Mouse (Mus musculus) midbrain, embryonic 14.5 days (tissue): ENCODE data around the gene Dcaf12. TPM values are rescaled to one million over a fixed set of nuclear protein-coding genes. Genes with fewer than 3 reads are reported as not detected.
A peak's percentile ranks its signal among the peaks of the same experiment; 100 is the strongest.

ENCODE experiments used
- ATAC-seq: fragments of 200-750 bp; cut with Nextera tagmentation; 2 replicates; pipeline ENCODE4 v1.8.0; 2017; ENCODE audit warnings: moderate number of reproducible peaks, moderate library complexity; ENCODE audit not compliant: low FRiP score, low TSS enrichment
- DNase-seq: peaks from one replicate; pipeline ENCODE4 v3.0.0-alpha.2; 2015
- H3K27ac ChIP-seq: fragments of 300-500 bp; sonication (generic); replicated peaks from 2 replicates; pipeline ENCODE4 v1.5.1; 2014; ENCODE audit warnings: mild to moderate bottlenecking, low read depth, low read length, moderate library complexity
- H3K27me3 ChIP-seq: fragments of 300-500 bp; sonication (generic); 2 replicates; pipeline ENCODE4 v1.6.1; 2014; ENCODE audit warnings: low read length, control low read depth, mixed read lengths; ENCODE audit not compliant: control insufficient read depth, insufficient read depth
- H3K36me3 ChIP-seq: fragments of 300-500 bp; sonication (generic); 2 replicates; pipeline ENCODE4 v1.6.1; 2014; ENCODE audit warnings: low read length, control low read depth; ENCODE audit not compliant: control insufficient read depth, insufficient read depth
- H3K4me1 ChIP-seq: fragments of 300-500 bp; sonication (generic); 2 replicates; pipeline ENCODE4 v1.6.1; 2014; ENCODE audit warnings: mild to moderate bottlenecking, antibody characterized with exemption, low read length, control low read depth; ENCODE audit not compliant: control insufficient read depth, insufficient read depth
- H3K4me2 ChIP-seq: fragments of 300-500 bp; sonication (generic); 2 replicates; pipeline ENCODE4 v1.6.1; 2014; ENCODE audit warnings: mild to moderate bottlenecking, low read length, moderate library complexity
- H3K4me3 ChIP-seq: fragments of 300-500 bp; sonication (generic); replicated peaks from 2 replicates; pipeline ENCODE4 v1.5.1; 2014; ENCODE audit warnings: low read depth, low read length
- H3K9ac ChIP-seq: fragments of 300-500 bp; sonication (generic); replicated peaks from 2 replicates; pipeline ENCODE4 v1.6.1; 2014; ENCODE audit warnings: mild to moderate bottlenecking, low read length, moderate library complexity
- H3K9me3 ChIP-seq: fragments of 300-500 bp; sonication (generic); 2 replicates; pipeline ENCODE4 v1.6.1; 2016; ENCODE audit warnings: low read length, control low read depth, mixed read lengths; ENCODE audit not compliant: control insufficient read depth
- WGBS: fragments of 180-500 bp; shearing (Covaris S2); extraction: QIAGEN DNeasy Blood & Tissue Kit; methylation state at CpG from one replicate; pipeline ENCODE4 v1.1.7; 2014; 5-methylcytosine and 5-hydroxymethylcytosine counted together
- polyA plus RNA-seq: library from polyadenylated mRNA; unstranded; fragments of >200 nt; fragmentation: Nextera tagmentation; extraction: Ambion mirVana; gene quantifications from 2 replicates; pipeline ENCODE4 v1.2.1, GENCODE M21; 2014

Gene Dcaf12
- polyA plus RNA-seq, 1 experiment from 2014 or later: 66.6 TPM

DNA sequence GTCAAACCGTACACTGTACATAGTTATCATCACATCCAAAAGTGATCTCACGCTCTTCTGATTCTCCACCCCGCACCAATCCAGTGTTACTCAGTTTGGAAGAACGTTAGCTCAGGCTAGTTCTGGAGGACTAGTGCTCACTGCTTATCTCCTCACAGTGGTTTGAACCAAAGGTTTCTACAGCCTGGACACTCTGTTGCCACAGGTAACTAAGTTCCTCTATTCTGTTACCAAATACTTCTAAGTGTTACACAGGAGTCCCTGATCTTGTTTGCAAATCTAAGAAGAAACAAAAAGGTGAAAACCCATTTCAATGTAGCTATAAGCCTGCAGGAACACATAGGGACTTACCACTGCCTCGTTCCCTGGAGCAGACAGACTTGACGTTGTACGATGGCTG, 18.7 kb downstream of the Dcaf12 start:
- WGBS: 96% methylated on average over 7 of the region's 7 CpGs
- ATAC-seq (no peak), DNase-seq (no peak)
- Histone ChIP-seq H3K4me3 (no peak overlapping the region), H3K27ac (no peak overlapping the region), H3K27me3 (no peaks in the 10 kb centered on the region), H3K9me3 (no peaks in the 10 kb centered on the region), H3K9ac (no peak overlapping the region), H3K4me1 (no peaks in the 10 kb centered on the region), H3K36me3 (peaks cover 98% of the 10 kb centered on the region), H3K4me2 (no peak overlapping the region)

DNA sequence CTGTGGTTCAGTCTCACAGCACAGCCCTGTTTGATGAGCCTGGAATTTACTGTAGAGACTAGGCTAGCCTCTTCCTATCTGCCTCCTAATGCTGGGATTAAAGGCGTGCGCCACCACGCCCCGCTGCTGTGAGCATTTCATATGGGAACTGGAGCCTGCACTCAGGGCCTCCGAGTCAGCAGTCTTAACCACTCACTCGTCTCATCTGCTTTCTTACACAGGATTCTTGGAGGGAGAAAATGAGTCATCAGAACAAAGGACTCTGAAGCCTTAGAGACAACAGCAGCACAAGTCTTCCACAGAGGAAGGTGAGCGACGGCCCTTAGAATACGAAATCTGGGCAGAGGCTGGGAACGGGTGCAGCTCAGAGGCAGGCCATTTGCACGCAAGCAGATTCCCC, 19.2 kb downstream of the Dcaf12 start:
- no peaks in the 10 kb centered on the region for H3K4me1 ChIP-seq
- H3K36me3 ChIP-seq: peaks cover 98% of the 10 kb centered on the region
- H3K9ac ChIP-seq: no peak overlapping the region
- no peaks in the 10 kb centered on the region for H3K9me3 ChIP-seq
- WGBS: 93% methylated on average over 11 of the region's 11 CpGs
- H3K27me3 ChIP-seq: no peaks in the 10 kb centered on the region
- no peak for ATAC-seq
- no peak overlapping the region for H3K4me2 ChIP-seq
- no peak overlapping the region for H3K27ac ChIP-seq
- no peak overlapping the region for H3K4me3 ChIP-seq
- no peak for DNase-seq

DNA sequence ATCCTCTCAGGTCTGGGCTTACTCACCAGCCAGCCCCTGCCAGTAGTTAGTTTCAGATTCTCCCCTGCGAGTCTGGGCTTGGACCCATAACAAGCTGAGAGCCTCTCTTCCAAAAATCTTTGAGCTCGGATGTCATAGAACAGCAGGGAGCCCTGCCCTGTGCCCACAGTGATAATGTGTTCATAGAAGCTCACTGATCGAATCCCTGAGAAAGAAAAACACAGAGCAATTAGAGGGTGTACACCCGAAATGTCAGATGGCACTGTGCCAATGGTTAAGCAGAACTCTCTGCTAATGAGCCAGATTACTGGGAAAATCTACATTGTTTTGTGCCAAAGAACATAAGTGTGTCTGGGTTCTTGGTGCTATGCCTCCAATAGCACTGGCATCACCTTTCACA, 20.8 kb downstream of the Dcaf12 start:
- 86% methylated on average over 4 of the region's 4 CpGs for WGBS

DNA sequence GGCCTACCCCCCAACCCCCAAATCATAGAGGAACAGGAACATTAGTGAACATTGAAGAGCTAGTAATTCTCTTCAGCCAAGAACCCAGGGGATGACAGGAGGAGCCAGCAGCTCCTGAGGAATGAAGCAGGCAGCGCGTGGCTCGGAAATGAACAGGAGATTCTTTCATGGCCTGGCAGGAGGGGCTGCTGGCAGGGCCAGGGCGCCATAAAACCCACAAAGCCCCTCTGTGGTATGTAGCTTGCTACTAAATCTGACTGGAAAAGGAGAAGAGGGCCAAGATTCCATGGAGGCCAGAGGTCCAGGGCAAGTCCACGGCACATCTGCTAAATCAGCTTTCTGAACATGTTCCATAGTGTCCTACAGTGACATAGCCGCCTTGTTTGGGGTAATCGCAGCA, 24.9 kb downstream of the Dcaf12 start:
- no peak for DNase-seq
- no peak overlapping the region for H3K4me2 ChIP-seq
- ATAC-seq: no peak
- H3K27ac ChIP-seq: no peak overlapping the region
- H3K9me3 ChIP-seq: no peaks in the 10 kb centered on the region
- WGBS: 83% methylated on average over 7 of the region's 7 CpGs
- peaks cover 48% of the 10 kb centered on the region for H3K36me3 ChIP-seq
- H3K4me1 ChIP-seq: no peaks in the 10 kb centered on the region
- H3K27me3 ChIP-seq: no peaks in the 10 kb centered on the region
- H3K4me3 ChIP-seq: no peak overlapping the region
- no peak overlapping the region for H3K9ac ChIP-seq

More for the DNA sequence above, 20.8 kb downstream of the Dcaf12 start:
- DNase-seq (no peak), ATAC-seq (no peak)
- Histone ChIP-seq H3K27me3 (no peaks in the 10 kb centered on the region), H3K4me3 (no peak overlapping the region), H3K9ac (no peak overlapping the region), H3K36me3 (peaks cover 87% of the 10 kb centered on the region), H3K27ac (no peak overlapping the region), H3K9me3 (no peaks in the 10 kb centered on the region), H3K4me2 (no peak overlapping the region), H3K4me1 (no peaks in the 10 kb centered on the region)

DNA sequence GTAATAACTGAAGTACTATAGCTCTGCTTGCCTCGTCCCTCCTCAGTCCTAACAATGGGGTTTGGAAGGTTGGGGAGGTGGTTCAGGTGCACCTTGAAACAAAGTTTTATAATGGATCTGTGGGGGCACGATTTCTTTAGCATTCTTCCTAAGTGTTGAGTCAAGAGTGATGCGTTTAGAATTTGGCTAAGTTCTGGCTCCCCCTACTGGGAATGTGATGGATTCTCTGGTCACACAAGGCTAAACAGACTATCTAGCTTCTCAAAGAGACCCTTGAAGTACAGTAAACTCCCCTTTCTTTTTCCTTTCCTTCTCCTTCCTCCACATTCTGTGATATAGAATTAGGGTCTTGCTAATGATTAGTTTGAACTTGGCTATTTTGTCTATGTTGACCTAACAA, 28.3 kb downstream of the Dcaf12 start:
- Histone ChIP-seq H3K36me3 (peaks cover 14% of the 10 kb centered on the region), H3K9me3 (no peaks in the 10 kb centered on the region), H3K27ac (no peak overlapping the region), H3K9ac (no peak overlapping the region), H3K4me2 (no peak overlapping the region), H3K27me3 (no peaks in the 10 kb centered on the region), H3K4me3 (no peak overlapping the region), H3K4me1 (no peaks in the 10 kb centered on the region)
- DNase-seq: peak; percentile 79
- 16% methylated on average over 3 of the region's 3 CpGs for WGBS
- ATAC-seq: no peak

DNA sequence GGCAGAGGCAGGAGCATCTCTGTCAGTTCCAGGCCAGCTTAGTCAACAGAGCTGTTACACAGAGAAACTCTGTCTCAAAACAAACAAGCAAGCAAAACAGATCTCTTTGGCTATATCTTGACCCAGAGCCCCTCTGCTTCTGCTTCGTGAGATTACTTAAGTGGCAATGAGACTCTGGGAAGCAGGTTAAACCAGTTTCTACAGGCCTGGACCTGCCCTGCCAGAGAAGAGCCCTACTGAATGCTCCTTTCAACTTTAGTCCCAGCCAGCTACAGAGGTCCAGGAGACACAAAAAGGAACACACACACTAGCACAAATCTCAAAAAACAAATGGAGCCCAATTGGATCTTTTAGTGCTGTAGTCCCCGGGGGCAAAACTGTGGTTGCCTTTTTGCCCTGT, 30.6 kb downstream of the Dcaf12 start:
- DNase-seq: no peak
- 86% methylated on average over 2 of the region's 2 CpGs for WGBS
- Histone ChIP-seq H3K36me3 (no peaks in the 10 kb centered on the region), H3K4me3 (no peak overlapping the region), H3K27ac (no peak overlapping the region), H3K4me2 (no peak overlapping the region), H3K4me1 (no peaks in the 10 kb centered on the region), H3K9ac (no peak overlapping the region), H3K27me3 (no peaks in the 10 kb centered on the region), H3K9me3 (no peaks in the 10 kb centered on the region)
- ATAC-seq: no peak

DNA sequence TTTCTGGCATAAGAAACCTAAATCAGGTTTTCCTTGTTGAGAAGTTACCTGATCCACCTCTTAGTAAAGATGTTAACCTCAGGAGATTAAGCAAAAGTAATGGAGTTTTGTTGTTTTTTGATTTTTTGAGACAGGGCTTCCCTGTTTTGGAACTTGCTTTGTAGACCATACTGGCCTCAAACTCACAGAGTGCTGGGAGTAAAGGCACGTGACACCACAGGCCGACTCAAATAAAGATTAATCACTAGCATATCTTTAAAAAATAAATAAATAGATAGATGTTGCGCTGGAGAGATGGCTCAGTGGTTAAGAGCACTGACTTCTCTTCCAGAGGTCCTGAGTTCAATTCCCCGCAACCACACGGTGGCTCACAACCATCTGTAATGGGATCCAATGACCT, 38.8 kb downstream of the Dcaf12 start:
- no peaks in the 10 kb centered on the region for H3K9me3 ChIP-seq

DNA sequence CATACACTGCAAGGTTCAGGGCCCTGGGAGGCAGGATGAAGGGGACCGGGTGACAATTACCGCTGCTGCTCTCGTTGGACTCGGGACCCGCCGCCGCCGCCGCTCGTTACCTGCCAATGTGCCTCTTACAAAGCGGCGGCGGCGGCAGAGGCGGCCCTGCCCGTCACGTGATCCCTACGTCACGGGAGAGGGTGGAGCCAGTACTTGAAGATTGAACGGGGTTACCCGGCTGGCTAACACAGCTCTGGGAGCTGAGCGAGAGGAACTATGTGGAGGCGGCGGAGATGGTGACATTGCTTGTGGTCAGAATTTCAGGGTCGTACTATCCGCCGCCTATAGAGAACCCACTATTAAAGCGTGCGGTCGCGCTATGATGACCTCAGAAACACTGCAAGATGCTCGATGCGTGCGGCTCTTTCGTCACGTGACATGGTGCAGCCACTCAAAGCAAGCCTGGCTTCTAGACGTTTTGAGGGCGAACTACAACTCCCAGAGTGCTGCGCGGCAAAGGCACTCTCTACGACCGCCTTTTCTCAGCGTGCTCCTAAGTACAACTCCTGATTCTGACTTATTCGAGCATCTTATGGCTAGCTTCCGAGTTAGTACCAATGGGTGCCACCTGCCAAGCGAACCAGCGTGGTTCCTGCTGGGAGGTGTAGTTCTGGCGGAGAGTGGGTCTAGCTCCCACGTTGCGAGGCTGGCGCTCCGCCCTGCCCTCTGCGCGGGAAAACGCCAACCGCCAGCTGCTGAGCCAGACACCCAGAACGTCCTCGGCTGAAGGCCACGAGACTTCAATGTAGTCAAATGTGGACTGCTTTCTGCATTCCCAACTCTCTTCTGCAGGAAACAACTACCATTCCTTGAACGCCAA, 39.5 kb downstream of the Dcaf12 start, which contains the start of gene Ubap2:
Gene Ubap2 (minus strand): TSS at position 165 of the 871 bp plus-strand sequence.
- peak within 1 kb of the TSS; percentile 90 for H3K4me2 ChIP-seq
- H3K27ac ChIP-seq: peak within 1 kb of the TSS; percentile 92
- peak; percentile 99 for DNase-seq
- 0 out of 2 replicates have a peak, but pooled peaks cover 6% of the 10 kb centered on the region for H3K36me3 ChIP-seq
- peak; percentile 98 for ATAC-seq
- H3K4me3 ChIP-seq: peak within 1 kb of the TSS; percentile 85
- WGBS: under 1% methylated on average over 60 of the region's 60 CpGs
- no peaks in the 10 kb centered on the region for H3K27me3 ChIP-seq
- no peaks in the 10 kb centered on the region for H3K9me3 ChIP-seq
- peaks cover 21% of the 10 kb centered on the region for H3K4me1 ChIP-seq
- peak within 1 kb of the TSS; percentile 89 for H3K9ac ChIP-seq

More for the DNA sequence above, 38.8 kb downstream of the Dcaf12 start:
- WGBS: 74% methylated on average over 5 of the region's 5 CpGs
- Histone ChIP-seq H3K4me2 (peak overlapping the region; percentile 90), H3K4me3 (peak overlapping the region; percentile 85), H3K4me1 (peaks cover 21% of the 10 kb centered on the region), H3K36me3 (0 out of 2 replicates have a peak, but pooled peaks cover 1% of the 10 kb centered on the region), H3K27me3 (no peaks in the 10 kb centered on the region), H3K27ac (0 out of 2 replicates have a peak overlapping the region, but pooled peaks have one; percentile 52), H3K9ac (peak overlapping the region; percentile 46)
- DNase-seq (no peak), ATAC-seq (no peak)
